Mouse (Mus musculus): ENCODE results near the gene Slc35e2.
"Not testable (repeated sequence)": the region's sequence is repeated elsewhere in the genome, so short reads cannot be mapped to it uniquely, and the experiment has no call there.

The Slc35e2 gene

DNA sequence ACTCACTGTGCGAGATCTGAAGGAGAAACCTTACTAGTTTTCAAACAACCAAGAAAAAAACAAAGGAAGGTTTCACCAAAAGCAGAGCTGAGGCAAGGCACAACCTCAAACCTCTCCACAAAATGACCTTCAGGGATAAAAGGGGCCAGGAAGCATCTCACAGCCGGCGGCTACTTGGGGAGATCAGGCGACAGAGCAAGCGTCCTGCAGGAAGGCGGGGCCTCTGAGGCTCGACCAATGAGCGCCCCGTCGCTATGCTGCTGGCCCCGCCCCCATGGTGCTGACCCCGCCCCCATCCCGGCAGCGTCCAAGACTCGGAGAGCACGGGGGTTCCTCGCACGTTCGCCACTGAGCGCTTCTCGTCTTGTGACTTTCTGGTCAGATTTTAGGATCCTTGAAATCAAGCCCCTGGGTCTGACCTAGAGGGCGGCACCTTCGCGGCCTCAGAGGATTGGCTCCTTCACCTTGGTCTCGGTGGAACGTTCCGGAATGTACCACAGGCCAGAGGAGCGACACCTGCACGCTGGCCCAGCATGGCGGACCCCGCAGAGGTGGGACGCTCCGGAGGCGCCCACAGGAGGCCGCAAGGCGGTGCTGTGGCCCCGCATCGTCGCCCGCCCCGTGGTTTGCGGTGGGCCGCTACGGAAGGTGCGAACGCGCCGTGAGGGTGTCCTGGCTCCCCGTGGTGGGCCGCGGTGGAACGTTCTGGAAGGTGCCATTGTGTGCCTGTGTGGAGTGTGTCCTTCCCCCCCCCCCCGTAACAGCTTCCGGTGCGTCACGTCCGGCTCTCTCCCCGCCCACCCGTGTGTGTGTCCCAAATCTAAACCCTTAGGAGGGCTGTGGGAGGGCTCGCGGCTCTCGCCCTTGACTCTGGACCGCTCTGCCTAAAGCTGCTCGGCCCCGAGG, at the start of gene Slc35e2:
Slc35e2 (plus strand) TSS at position 326 of the 906 bp plus-strand sequence.
- peak; percentile 94 to 95 for DNase-seq (ENCODE audit: low spot score in 2 of 2)

DNA sequence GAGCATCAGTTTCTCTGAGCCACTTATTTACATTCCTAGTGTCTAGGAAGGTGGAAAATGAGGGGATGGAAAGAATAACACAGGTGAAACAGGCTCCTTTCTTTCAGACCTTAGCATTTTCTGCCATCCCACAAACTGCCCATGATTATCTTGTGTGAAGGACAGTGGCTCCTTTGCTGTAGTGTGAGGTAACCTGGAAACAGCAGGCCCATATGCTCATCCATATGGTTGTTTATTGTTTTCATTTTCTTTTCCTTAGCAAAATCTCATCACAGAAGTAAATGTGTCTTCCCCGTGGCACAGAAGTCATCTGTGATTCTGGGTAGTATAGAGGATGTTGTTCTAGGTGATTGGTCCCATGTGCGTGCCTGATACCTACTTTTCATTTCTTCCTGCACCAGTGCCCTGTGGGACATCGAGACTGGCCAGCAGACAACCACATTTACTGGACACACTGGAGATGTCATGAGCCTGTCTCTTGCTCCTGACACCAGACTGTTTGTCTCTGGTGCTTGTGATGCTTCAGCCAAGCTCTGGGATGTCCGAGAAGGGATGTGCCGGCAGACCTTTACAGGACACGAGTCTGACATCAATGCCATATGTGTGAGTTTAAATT, 48.2 kb upstream of the Slc35e2 start:
- DNase-seq (ENCODE audit: low spot score in 2 of 2), result no peak

DNA sequence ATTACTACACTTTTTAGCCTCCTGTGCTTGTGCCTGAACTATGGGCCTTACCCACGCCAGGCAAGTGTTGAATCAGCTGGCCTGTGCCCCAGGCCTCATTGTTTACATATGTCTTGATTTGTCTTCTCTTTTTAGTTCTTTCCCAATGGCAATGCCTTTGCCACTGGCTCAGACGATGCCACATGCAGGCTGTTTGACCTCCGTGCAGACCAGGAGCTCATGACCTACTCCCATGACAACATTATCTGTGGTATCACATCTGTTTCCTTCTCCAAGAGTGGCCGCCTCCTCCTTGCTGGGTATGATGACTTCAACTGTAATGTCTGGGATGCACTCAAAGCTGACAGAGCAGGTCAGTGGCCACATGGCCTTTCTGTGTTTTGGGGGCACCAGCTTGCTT, 46.3 kb upstream of the Slc35e2 start:
- no peak for DNase-seq (ENCODE audit: low spot score in 2 of 2)

DNA sequence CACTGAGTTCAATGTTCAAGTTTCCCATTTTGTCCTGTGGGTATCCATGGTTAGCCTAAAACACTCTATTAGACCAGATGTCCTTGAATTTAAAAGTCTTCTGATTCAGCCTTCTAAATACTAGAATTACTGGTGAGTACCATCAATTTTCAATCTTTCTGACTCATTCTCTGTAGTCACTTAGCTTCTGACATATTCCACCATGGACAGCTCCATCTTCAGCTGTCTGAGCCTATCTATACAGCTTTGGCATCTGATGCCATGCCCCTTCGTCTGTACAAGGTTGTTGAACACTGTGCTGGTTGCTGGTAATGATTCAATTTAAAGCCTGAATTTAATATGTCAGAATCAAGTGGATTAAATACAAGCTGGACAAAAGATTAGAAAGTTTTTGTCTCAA, 45.8 kb upstream of the Slc35e2 start:
- DNase-seq (ENCODE audit: low spot score in 2 of 2), result no peak

DNA sequence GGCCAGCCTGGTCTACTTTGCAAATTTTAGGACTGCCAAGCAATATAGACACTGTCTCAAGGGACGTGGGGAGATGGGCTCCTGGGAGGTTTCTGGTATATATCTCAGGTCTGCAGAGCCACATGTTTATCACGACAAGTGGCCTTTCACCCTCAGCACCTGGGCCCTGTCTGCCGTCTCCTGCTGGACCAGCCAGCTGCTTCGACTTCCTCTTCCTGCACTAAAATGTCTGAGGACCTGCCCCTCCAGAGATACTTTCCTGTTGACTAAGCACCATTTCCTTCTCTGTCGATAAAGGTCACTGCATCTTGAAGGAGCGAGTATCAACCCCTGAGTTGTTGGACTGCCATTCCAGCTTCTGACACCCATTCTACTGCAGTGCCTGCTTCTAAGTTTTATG, 41.8 kb upstream of the Slc35e2 start:
- no peak for DNase-seq (ENCODE audit: low spot score in 2 of 2)

DNA sequence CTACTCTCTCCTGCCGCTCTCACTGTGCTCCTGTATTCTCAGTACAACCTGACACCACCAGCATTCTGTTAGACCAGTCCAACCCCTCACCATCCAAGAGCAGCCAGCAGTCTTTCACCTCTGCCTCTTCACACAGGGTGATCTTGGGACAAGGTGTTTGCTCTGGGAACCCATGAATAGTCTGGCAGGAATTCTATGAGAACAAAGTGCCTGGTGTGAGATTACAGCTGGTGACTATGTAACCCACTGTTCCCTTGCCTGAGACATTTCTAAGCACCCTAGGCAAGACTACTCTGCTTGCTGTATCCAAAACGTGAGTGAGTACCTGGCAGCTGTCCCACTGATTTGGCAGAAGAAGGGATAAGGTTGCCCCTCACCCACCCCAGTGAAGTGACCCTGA, 40.3 kb upstream of the Slc35e2 start:
- no peak for DNase-seq (ENCODE audit: low spot score in 2 of 2)

DNA sequence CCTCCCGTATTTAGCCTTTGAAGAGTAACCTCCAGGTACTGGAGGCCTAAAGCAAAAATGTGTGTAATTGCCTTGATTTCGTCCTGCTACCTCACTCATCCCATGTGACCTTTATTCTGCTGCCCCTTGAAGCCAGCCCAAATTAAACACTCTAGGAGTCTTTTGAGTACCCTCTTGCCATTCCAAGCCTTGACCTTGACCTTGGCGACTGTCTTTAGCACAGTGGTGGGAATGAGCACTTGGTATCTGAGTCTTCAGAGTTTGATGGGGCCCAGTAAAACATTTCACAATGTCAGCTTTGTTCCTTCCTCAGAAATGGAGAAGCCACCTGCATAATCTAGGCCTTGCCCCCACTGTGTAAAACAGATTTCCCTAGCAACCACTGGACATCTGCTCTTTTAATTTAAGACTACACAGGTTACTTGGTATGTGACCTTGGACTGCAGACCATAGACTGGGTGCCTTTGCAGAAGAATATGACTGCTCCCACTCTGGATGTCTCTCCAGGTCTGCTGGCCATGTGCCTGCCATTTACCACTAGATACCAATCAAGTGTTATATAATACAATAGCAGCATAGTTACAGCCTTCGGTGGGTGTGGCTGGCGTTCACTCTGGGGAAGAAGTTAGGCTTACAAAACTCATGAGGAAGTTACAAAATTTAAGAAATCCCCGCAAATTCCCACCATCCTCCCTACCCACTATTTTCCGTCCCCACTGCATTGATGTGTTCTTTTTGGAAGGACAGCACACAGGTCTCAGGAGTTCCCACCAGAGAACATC, 39.4 kb upstream of the Slc35e2 start, which contains the start of gene Nadk:
Nadk (plus strand) TSS at position 718 of the 782 bp plus-strand sequence.
- DNase-seq (ENCODE audit: low spot score in 2 of 2), result peak in 1 of 2 experiments; percentile 35

DNA sequence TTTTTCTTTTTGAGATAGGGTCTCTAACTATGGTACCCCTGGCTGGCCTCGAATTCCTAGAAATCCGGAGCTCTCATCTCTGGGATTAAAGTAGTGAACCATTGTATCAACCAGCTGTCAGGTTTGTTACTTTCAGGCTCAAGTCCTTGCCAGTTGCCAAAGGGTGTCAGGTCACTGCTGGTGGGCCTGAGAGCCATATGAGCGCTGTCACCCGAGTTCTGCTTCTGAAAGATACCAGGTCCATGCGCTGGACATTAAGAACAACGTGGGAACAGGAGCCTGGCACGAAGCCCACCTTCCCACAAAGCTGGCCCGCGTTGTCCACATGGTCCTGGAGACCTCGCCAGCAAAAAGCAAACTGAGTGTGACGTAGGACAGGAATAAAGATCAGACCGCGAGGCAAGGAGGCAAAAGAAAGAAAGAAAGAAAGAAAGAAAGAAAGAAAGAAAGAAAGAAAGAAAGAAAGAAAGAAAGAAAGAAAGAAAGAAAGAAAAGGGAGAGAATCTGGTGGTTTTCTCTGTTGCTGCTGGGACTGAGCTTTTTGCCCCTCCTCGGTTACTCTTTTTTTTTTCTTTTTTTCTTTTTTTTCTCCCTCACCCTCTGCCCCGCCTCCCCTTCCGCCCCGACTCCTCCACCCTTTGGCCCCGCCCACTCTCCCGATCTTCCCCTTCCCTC, 38.4 kb upstream of the Slc35e2 start:
- DNase-seq (ENCODE audit: low spot score in 2 of 2), result peak; percentile 68 to 82

DNA sequence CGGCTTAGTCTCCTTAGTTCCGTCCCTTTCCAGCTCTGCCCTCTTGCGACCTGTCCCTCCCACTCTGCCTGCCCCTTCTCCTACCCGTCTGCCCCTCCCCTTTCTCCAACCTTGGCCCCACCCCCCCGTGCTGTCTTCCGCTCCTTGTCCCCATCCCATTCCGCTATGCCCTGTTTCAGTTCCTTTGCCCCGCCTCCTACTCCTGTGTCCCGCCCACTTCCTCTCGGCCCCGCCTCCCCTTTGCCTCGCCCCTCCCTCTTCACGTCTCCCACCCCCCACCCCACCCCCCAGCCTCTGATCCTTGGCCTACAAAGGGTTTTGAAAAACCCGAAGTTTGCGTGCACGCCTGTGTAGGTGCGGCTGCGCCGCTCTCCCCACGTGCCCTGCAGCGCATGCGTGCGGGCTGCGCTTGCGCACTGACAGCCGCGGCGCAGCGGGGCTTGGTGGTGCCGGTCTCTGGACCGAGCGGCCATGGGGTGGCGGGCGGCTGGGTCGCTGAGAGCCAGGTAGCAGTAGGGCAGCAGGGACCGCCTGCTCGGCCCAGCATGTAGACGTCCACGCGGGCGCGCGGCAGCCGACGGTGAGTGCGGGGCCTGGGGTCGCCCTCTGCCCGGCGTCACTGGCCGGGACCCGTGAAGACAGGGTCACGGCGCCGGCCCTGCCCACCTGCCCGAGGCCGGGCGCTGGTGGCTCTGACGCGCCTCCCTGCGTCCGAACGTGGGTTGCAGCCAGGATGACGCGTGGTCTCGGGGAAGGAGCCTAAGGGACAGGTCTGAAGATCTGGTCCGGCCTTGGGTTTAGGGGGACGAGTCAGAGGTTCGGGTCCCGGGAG, 37.6 kb upstream of the Slc35e2 start:
- peak; percentile 96 for DNase-seq (ENCODE audit: low spot score in 2 of 2)

DNA sequence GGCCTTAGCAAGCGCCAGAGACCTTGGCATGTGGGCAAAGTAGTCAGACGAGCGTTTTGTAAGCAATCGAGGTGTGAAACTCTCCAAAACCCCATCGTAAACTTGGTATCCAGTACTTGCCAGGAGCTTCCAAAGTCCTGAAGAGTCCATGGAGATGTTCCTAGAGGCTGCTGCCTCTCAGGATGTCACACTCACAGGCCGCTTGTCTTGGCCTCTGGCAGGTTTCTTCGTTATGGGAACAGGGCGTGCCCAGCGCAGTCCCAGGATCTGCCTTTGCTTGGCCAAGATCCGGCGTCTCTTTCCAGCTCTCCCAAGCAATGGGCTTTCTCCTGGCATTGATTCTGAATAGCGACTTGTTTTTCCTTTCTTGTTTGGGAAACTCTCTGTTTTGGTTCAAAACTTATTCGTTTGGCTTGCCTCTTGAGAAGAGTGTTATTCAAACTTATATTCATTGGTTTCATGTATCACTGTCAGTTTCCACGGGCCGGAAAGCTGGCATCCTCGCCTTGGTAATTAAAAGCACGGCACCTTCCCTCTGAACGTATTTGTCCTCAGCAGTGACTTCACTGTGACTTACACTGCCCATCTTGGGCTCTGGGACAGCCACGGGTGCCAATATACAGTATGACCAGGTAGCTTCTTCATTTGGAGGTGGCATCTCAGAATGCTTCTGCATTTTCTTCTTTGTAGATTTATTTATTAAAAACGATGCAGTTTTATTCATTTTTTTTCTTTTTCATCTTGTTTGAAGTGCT, 36.7 kb upstream of the Slc35e2 start:
- DNase-seq (ENCODE audit: low spot score in 2 of 2), result peak; percentile 60 to 64

DNA sequence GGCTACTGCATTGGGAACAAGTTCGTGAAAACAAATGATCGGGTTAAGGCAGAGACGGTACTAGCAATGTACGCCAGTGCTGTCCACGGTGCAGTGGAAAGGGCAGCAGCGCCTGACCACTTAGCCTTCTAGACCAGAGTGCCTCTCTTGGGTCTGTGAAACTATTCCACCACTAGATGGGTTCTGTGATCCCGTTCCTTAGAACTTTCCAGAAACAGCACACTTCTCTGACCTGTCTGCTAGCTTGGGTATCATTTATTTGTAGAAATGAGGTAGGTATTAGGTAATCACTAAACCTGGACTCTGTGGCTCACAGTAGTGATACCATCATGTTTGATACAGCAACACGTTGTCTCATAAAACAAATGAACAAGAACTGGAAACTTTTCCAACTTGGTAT, 34.7 kb upstream of the Slc35e2 start:
- DNase-seq (ENCODE audit: low spot score in 2 of 2), result no peak

DNA sequence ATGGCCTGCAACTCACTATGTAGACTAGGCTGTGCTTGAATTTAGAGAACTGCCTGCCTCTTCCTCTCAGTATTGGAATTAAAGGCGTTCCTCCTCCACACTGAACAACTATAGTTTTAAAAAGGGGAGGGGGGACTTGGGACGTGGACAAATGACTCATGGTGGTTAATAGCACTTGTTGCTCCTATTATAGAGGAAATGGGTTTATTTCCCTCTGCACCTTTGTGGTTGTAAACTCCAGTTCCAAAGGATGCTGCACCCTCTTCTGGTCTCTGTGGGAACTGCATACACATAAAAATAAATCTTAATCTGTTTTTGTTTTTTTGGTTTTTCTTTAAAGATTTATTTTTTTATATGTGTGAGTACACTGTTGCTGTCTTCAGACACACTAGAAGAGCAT, 33.0 kb upstream of the Slc35e2 start:
- DNase-seq (ENCODE audit: low spot score in 2 of 2), result no peak

DNA sequence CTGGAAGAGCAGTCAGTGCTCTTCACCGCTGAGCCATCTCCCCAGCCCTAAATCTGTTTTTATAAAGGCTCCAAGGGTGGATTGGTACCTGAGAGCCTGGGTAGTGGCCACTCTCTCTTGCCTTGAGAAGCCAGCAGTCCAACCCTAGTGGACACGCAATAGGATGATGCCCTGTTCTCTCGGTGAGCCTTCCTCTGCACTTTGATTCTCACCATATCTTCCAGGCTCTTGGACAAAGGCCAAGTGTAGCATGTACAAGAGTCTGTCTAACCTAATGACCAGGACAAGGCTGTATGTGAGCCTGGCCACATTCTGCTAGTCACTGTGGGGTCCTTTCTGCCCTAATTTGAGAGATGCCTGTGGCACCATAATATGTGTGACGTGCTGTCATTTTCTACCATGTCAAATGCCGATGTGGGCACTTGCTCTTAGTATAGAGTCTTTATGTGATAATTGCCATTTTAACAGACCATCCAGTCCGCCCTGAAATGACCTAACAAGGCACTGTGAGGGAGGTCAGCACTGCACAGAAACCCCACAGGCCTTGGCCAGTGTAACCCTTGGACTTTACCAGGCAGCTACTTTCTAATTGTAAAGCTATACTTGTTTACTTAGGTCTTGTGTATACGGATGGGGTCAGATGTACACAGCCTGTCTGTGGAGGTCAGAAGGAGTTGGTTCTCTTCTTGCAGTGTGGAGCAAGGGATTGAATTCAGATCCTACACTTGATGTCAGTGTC, 32.4 kb upstream of the Slc35e2 start:
- DNase-seq (ENCODE audit: low spot score in 2 of 2), result no peak

DNA sequence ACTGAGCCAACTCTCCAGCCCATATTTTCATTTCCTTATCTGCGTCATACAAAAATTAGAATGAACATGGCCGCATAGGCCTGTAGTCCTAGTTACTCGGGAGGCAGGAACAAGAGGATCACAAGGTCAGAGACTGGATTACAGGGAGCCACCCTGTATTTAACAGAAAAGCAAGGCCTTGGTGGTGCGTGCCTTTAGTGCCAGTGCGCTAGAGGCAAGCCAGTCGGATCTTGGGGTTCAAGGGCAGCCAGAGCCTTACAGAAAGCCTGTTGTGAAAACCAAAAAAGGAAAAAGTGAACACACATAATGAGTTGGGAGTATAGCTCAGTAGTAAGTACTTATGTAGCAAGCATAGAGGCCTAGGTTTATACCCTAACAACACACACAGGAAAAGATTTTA, 31.4 kb upstream of the Slc35e2 start:
- no peak for DNase-seq (ENCODE audit: low spot score in 2 of 2)

DNA sequence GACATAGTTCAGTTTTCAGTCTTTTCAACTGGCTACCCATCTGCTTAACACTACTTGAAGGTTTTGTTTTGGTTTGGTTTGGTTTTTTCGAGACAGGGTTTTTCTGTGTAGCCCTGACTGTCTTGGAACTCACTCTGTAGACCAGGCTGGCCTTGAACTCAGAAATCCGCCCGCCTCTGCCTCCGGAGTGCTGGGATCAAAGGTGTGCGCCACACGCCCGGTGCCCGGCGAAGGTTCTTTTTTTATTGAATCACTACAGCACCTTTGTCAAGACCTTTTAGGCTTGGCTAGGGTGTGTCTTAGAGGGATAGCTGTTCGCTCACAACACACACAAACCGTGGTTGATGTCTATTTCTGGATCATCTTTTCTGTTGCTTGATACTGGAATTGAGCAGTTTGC, 30.9 kb upstream of the Slc35e2 start:
- not testable (repeated sequence) for DNase-seq (ENCODE audit: low spot score in 2 of 2)

DNA sequence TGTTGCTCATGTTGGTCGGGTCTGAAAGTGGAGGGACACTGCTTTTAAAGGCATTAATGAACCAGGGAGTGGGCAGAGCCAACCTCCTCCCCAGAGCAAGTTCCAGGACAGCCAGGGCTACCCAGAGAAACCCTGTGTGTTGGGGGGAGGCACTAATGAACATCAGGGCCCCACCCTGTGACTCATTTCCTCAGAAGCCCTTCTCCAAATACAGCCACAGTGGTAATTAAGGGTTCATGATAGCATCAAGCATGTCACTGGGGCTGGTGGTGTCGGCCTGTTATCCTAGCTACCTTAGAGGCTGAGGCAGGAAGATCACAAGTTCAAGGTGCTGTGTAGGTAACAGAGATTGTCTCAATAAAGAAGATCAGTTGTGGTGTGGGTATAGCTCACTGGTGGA, 29.8 kb upstream of the Slc35e2 start:
- no peak for DNase-seq (ENCODE audit: low spot score in 2 of 2)

DNA sequence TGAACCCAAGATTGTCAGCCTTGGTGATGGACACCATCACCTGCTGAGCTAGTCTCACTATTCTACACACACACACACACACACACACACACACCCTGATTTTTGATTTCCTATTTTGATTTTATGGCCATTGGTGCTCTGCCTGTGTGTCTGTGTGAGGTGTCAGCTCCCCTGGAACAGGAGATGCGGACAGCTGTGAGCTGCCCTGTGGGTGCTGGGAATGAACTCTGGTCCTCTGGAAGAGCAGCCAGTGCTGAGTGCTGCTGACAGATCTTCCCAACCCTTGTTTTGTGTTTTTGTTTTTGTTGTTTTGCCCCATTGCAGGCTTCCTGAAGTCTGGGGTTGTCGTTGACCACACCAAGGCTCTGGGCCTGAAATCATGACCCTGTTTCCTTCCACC, 28.1 kb upstream of the Slc35e2 start:
- no peak for DNase-seq (ENCODE audit: low spot score in 2 of 2)

DNA sequence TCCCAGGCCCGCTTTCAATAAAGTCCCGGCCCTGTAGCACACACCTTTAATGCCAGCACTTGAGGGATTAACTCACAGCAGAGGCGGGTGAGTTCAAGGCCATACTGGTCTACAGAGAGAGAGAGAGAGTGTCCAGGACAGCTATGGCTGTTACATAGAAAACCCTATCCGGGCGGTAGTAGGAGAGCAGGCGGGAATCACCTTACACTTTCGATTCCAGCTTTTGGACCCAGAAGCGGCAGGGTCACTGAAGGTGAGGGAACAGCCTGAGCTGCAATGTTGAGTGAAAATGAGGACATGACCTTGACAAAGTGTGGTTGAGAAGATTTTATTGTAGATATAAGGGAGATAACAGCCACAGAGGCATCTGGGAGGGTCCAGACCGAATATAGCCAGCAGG, 27.3 kb upstream of the Slc35e2 start:
- no peak for DNase-seq (ENCODE audit: low spot score in 2 of 2)

DNA sequence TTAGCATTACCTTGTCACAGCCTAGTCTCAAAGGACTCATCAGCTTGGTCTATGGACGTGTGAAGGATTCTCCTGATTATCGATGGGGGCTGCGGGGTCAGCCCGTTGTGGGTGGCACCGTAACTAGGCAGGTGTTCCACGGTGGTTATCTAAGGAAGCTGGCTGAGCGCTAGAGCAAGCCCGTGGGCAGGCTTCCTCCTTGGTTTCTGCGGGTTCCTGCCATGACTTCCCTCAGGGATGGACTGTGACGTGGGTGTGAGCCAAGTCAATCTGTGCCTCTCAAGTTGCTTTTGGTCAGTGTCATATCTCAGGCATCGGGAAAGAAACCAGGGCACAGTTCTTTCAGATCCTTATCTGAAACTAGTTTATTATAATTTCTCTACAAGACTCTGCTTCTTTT, 26.3 kb upstream of the Slc35e2 start:
- DNase-seq (ENCODE audit: low spot score in 2 of 2), result no peak

DNA sequence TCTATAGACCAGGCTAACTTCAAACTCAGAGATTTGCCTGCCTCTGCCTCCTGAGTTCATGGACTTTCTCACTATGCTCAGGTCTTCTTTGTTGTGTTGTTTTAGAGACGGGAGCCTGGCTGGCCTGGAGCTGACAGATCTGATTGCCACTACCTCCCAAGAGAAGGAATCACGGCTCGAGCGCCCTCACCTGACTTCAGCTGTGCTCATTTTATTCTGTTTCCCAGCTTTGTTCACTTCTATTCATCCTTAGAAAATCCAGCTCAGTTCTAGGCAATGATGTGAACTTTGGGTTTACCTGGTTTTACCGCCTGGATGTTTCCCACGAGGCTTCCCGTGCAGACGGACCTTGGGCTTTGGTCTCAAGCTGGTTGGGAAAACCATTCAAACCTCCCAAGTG, 25.7 kb upstream of the Slc35e2 start:
- no peak for DNase-seq (ENCODE audit: low spot score in 2 of 2)
